Mouse (Mus musculus): ENCODE results near the gene Gm7358.
"Not testable (repeated sequence)": the region's sequence is repeated elsewhere in the genome, so short reads cannot be mapped to it uniquely, and the experiment has no call there.

- not testable (repeated sequence) for TF ChIP-seq CHD2 (IDR thresholded peaks at IDR 0.05; ENCODE audit: low read depth, low read length); MAFK (IDR thresholded peaks at IDR 0.05; ENCODE audit: insufficient read depth, low read depth, low read length)
Observed at GRCm38 (mm10) chr17:14103018-14103417, 43.7 kb upstream of the Gm7358 start.

Data from ES-E14 (cell line).